Mouse (Mus musculus) right cerebral cortex, adult 18-20 months (tissue): ENCODE results near the gene Trem1.
A peak's percentile ranks its signal among the peaks of the same experiment; 100 is the strongest.

Experiments
- DNase-seq: peaks from one replicate; pipeline ENCODE4 v3.0.0; 2022; ENCODE audit warnings: mixed read lengths

Gene Trem1

GRCm38 (mm10) chr17:48232518-48232917 is at the start of gene Trem1:
TSS of gene Trem1 (plus strand) at chr17:48232768.
- no peak for DNase-seq

GRCm38 (mm10) chr17:48185252-48185651 is 47.3 kb upstream of the Trem1 start:
- DNase-seq: no peak

- DNase-seq: no peak
These were observed 40.2 kb upstream of the Trem1 start for GRCm38 (mm10) chr17:48192366-48192765.

GRCm38 (mm10) chr17:48203086-48203485 is 29.5 kb upstream of the Trem1 start:
- DNase-seq: no peak

GRCm38 (mm10) chr17:48212596-48212995 is 20.0 kb upstream of the Trem1 start:
- DNase-seq: no peak

- no peak for DNase-seq
These were observed 19.1 kb upstream of the Trem1 start for GRCm38 (mm10) chr17:48213511-48213910.

- no peak for DNase-seq
These were observed 17.1 kb upstream of the Trem1 start for GRCm38 (mm10) chr17:48215429-48215828.

- DNase-seq: no peak
These were observed 1.9 kb upstream of the Trem1 start for GRCm38 (mm10) chr17:48230680-48231079.

GRCm38 (mm10) chr17:48233789-48234188 is 1.2 kb downstream of the Trem1 start:
- DNase-seq: no peak

GRCm38 (mm10) chr17:48234550-48234949 is 2.0 kb downstream of the Trem1 start:
- DNase-seq: no peak

GRCm38 (mm10) chr17:48235773-48236370 is 3.3 kb downstream of the Trem1 start:
- no peak for DNase-seq

GRCm38 (mm10) chr17:48237621-48238020 is 5.1 kb downstream of the Trem1 start:
- DNase-seq: no peak

GRCm38 (mm10) chr17:48247221-48247928 is 14.8 kb downstream of the Trem1 start, which contains the start of gene Trem3:
TSS of gene Trem3 (plus strand) at chr17:48247777.
- DNase-seq: no peak

GRCm38 (mm10) chr17:48249039-48249438 is 16.5 kb downstream of the Trem1 start:
- peak; percentile 3 for DNase-seq

GRCm38 (mm10) chr17:48249501-48249900 is 16.9 kb downstream of the Trem1 start:
- DNase-seq: no peak

- DNase-seq: no peak
These were observed 18.1 kb downstream of the Trem1 start for GRCm38 (mm10) chr17:48250631-48251030.

- no peak for DNase-seq
These were observed 24.0 kb downstream of the Trem1 start for GRCm38 (mm10) chr17:48256575-48256974.

GRCm38 (mm10) chr17:48261868-48262267 is 29.3 kb downstream of the Trem1 start:
- no peak for DNase-seq

GRCm38 (mm10) chr17:48263741-48264362 is 31.3 kb downstream of the Trem1 start, which contains the start of gene Treml4:
TSS of gene Treml4 (plus strand) at chr17:48264295.
- no peak for DNase-seq

- DNase-seq: no peak
These were observed 32.1 kb downstream of the Trem1 start for GRCm38 (mm10) chr17:48264662-48265061.

- no peak for DNase-seq
These were observed 33.6 kb downstream of the Trem1 start for GRCm38 (mm10) chr17:48266138-48266537.

- DNase-seq: no peak
These were observed 34.2 kb downstream of the Trem1 start for GRCm38 (mm10) chr17:48266610-48267304.

- DNase-seq: no peak
These were observed 35.0 kb downstream of the Trem1 start for GRCm38 (mm10) chr17:48267591-48267990.
